Mouse (Mus musculus): ENCODE data around the gene Slc36a1. TPM values are rescaled to one million over a fixed set of nuclear protein-coding genes. Genes with fewer than 3 reads are reported as not detected.
A peak's percentile ranks its signal among the peaks of the same experiment; 100 is the strongest.

Gene Slc36a1
- 10 to 100 TPM; 75.5 to 82.1 TPM for total RNA-seq (2021)
- long read RNA-seq, experiment 1, partial matches to known transcripts: 6 of 29 reads
- long read RNA-seq, experiment 1, other reads (novel, unspliced or antisense): 22 of 29 reads
- long read RNA-seq, experiment 2, partial matches to known transcripts: 9 of 20 reads
- long read RNA-seq, experiment 2, other reads (novel, unspliced or antisense): 11 of 20 reads

GRCm38 (mm10) chr11:55204159-55204596 lies at the start of gene Slc36a1:
Gene Slc36a1 (plus strand): TSS chr11:55204350.
- DNase-seq (ENCODE audit: low spot score in 2 of 2): peak; percentile 97 to 100

- no peak for DNase-seq (ENCODE audit: low spot score in 2 of 2)
Observed at GRCm38 (mm10) chr11:55154398-55155069, 49.6 kb upstream of the Slc36a1 start.

- DNase-seq (ENCODE audit: low spot score in 2 of 2): no peak
Observed at GRCm38 (mm10) chr11:55155070-55155421, 49.1 kb upstream of the Slc36a1 start.

- peak; percentile 79 to 88 for DNase-seq (ENCODE audit: low spot score in 2 of 2)
Observed at GRCm38 (mm10) chr11:55158785-55159359, 45.3 kb upstream of the Slc36a1 start.

- DNase-seq (ENCODE audit: low spot score in 2 of 2): peak; percentile 64 to 67
Observed at GRCm38 (mm10) chr11:55162670-55163069, 41.5 kb upstream of the Slc36a1 start.

GRCm38 (mm10) chr11:55164723-55165122 lies 39.4 kb upstream of the Slc36a1 start:
- peak; percentile 56 to 60 for DNase-seq (ENCODE audit: low spot score in 2 of 2)

GRCm38 (mm10) chr11:55165748-55166147 lies 38.4 kb upstream of the Slc36a1 start:
- no peak for DNase-seq (ENCODE audit: low spot score in 2 of 2)

GRCm38 (mm10) chr11:55168504-55168903 lies 35.6 kb upstream of the Slc36a1 start:
- no peak for DNase-seq (ENCODE audit: low spot score in 2 of 2)

GRCm38 (mm10) chr11:55168914-55169313 lies 35.2 kb upstream of the Slc36a1 start:
- no peak for DNase-seq (ENCODE audit: low spot score in 2 of 2)

- DNase-seq (ENCODE audit: low spot score in 2 of 2): no peak
Observed at GRCm38 (mm10) chr11:55170501-55170900, 33.6 kb upstream of the Slc36a1 start.

- no peak for DNase-seq (ENCODE audit: low spot score in 2 of 2)
Observed at GRCm38 (mm10) chr11:55178830-55179229, 25.3 kb upstream of the Slc36a1 start.

- no peak for DNase-seq (ENCODE audit: low spot score in 2 of 2)
Observed at GRCm38 (mm10) chr11:55179856-55180255, 24.3 kb upstream of the Slc36a1 start.

GRCm38 (mm10) chr11:55183124-55183523 lies 21.0 kb upstream of the Slc36a1 start:
- no peak for DNase-seq (ENCODE audit: low spot score in 2 of 2)

- DNase-seq (ENCODE audit: low spot score in 2 of 2): no peak
Observed at GRCm38 (mm10) chr11:55184246-55184645, 19.9 kb upstream of the Slc36a1 start.

- no peak for DNase-seq (ENCODE audit: low spot score in 2 of 2)
Observed at GRCm38 (mm10) chr11:55184733-55185291, 19.3 kb upstream of the Slc36a1 start, which contains the start of gene Slc36a2. Gene Slc36a2 (minus strand): TSS chr11:55185077.

GRCm38 (mm10) chr11:55187292-55187691 lies 16.9 kb upstream of the Slc36a1 start:
- no peak for DNase-seq (ENCODE audit: low spot score in 2 of 2)

GRCm38 (mm10) chr11:55187777-55188176 lies 16.4 kb upstream of the Slc36a1 start:
- no peak for DNase-seq (ENCODE audit: low spot score in 2 of 2)

- no peak for DNase-seq (ENCODE audit: low spot score in 2 of 2)
Observed at GRCm38 (mm10) chr11:55190216-55190615, 13.9 kb upstream of the Slc36a1 start.

- DNase-seq (ENCODE audit: low spot score in 2 of 2): no peak
Observed at GRCm38 (mm10) chr11:55197086-55197485, 7.1 kb upstream of the Slc36a1 start.

GRCm38 (mm10) chr11:55197740-55198510 lies 6.2 kb upstream of the Slc36a1 start:
- no peak for DNase-seq (ENCODE audit: low spot score in 2 of 2)

GRCm38 (mm10) chr11:55204602-55205001 lies 452 bp downstream of the Slc36a1 start:
- no peak for DNase-seq (ENCODE audit: low spot score in 2 of 2)

Measured in left cerebral cortex, adult 18-20 months (tissue).